Mouse (Mus musculus): ENCODE measurements around the gene Nudt14. TPM values are rescaled to one million over a fixed set of nuclear protein-coding genes. Genes with fewer than 3 reads are reported as not detected.
A peak's percentile ranks its signal among the peaks of the same experiment; 100 is the strongest.

Nudt14 gene
- total and polyA plus RNA-seq, 3 experiments = 17.7 to 23.9 (median 20.7) TPM

GRCm38 (mm10) chr12:112917906-112918305 is 24.0 kb downstream of the Nudt14 start:
- Histone ChIP-seq H3K4me2 (ENCODE audit: insufficient read depth, low read depth, poor library complexity, severe bottlenecking) (no peak overlapping the region), H3K36me3 (replicated peaks in 1 of 2; ENCODE audit: control insufficient read depth in 1 of 2, insufficient read depth in 1 of 2, low read length in 1 of 2) (peaks cover 0 to 2% of the 10 kb centered on the region in 2 experiments)
- dilution Hi-C loops (cut with MboI; ENCODE audit: extremely low pct_ligation_motif_present, extremely low pct_unique_long_range_greater_than_20kb, low sequenced_read_pairs) = no loop called here

GRCm38 (mm10) chr12:112917486-112917885 is 24.4 kb downstream of the Nudt14 start:
- Histone ChIP-seq H3K4me3 (replicated peaks in 1 of 3; ENCODE audit: low read depth in 2 of 3, low read length in 2 of 3, poor library complexity in 1 of 3) (no peak overlapping the region), H3K27ac (ENCODE audit: insufficient read depth, low read depth) (no peak overlapping the region), H3K36me3 (replicated peaks in 1 of 2; ENCODE audit: control insufficient read depth in 1 of 2, insufficient read depth in 1 of 2, low read length in 1 of 2) (peaks cover 0 to 2% of the 10 kb centered on the region in 2 experiments), H3K4me1 (ENCODE audit: control insufficient read depth in 1 of 2, insufficient read depth in 2 of 2) (peaks cover 8 to 17% of the 10 kb centered on the region in 2 experiments; a peak in 3 of 4 replicates), H3K9ac (ENCODE audit: insufficient read depth, low read depth) (no peak overlapping the region), H3K79me2 (replicated peaks; ENCODE audit: control insufficient read depth, extremely low read depth, insufficient read depth, poor library complexity, severe bottlenecking) (no peaks in the 10 kb centered on the region), H3K27me3 (replicated peaks) (peaks cover 40% of the 10 kb centered on the region), H3K4me2 (ENCODE audit: insufficient read depth, low read depth, poor library complexity, severe bottlenecking) (no peak overlapping the region), H3K9me3 (replicated peaks; ENCODE audit: low read length) (no peaks in the 10 kb centered on the region)
- dilution Hi-C loops (cut with MboI; ENCODE audit: extremely low pct_ligation_motif_present, extremely low pct_unique_long_range_greater_than_20kb, low sequenced_read_pairs) = no loop called here
- no peak for TF ChIP-seq ELF1 (IDR thresholded peaks at IDR 0.05; ENCODE audit: low read depth, low read length)
- TF ChIP-seq MEF2A (IDR thresholded peaks at IDR 0.05; ENCODE audit: borderline replicate concordance, low read depth, low read length) = 0 out of 2 replicates have a peak, but pooled peaks have one; percentile 15
- DNase-seq (ENCODE audit: extremely low read depth) = no peak
- in situ Hi-C loops (cut with MboI; ENCODE audit: low pct_ligation_motif_present, low pct_unique_long_range_greater_than_20kb, low sequenced_read_pairs) = no loop called here

More at GRCm38 (mm10) chr12:112917906-112918305, 24.0 kb downstream of the Nudt14 start:
- TF ChIP-seq ZC3H11A (IDR thresholded peaks at IDR 0.05; ENCODE audit: low read depth, low read length) (no peak), SMC3 (IDR thresholded peaks at IDR 0.05; ENCODE audit: low read depth, low read length) (no peak), CHD2 (IDR thresholded peaks at IDR 0.05; ENCODE audit: low read length) (no peak), KAT2A (IDR thresholded peaks at IDR 0.05; ENCODE audit: insufficient replicate concordance, low read length) (no peak)
- Histone ChIP-seq H3K4me3 (replicated peaks in 1 of 3; ENCODE audit: low read depth in 2 of 3, low read length in 2 of 3, poor library complexity in 1 of 3) (no peak overlapping the region), H3K9ac (ENCODE audit: insufficient read depth, low read depth) (no peak overlapping the region), H3K4me1 (ENCODE audit: control insufficient read depth in 1 of 2, insufficient read depth in 2 of 2) (peaks cover 8 to 17% of the 10 kb centered on the region in 2 experiments; a peak in 3 of 4 replicates), H3K27ac (ENCODE audit: insufficient read depth, low read depth) (no peak overlapping the region), H3K27me3 (replicated peaks) (peaks cover 44% of the 10 kb centered on the region), H3K79me2 (replicated peaks; ENCODE audit: control insufficient read depth, extremely low read depth, insufficient read depth, poor library complexity, severe bottlenecking) (no peaks in the 10 kb centered on the region), H3K9me3 (replicated peaks; ENCODE audit: low read length) (no peaks in the 10 kb centered on the region)
- no peak for DNase-seq (ENCODE audit: extremely low read depth)
- in situ Hi-C loops (cut with MboI; ENCODE audit: low pct_ligation_motif_present, low pct_unique_long_range_greater_than_20kb, low sequenced_read_pairs) = no loop called here

DNA sequence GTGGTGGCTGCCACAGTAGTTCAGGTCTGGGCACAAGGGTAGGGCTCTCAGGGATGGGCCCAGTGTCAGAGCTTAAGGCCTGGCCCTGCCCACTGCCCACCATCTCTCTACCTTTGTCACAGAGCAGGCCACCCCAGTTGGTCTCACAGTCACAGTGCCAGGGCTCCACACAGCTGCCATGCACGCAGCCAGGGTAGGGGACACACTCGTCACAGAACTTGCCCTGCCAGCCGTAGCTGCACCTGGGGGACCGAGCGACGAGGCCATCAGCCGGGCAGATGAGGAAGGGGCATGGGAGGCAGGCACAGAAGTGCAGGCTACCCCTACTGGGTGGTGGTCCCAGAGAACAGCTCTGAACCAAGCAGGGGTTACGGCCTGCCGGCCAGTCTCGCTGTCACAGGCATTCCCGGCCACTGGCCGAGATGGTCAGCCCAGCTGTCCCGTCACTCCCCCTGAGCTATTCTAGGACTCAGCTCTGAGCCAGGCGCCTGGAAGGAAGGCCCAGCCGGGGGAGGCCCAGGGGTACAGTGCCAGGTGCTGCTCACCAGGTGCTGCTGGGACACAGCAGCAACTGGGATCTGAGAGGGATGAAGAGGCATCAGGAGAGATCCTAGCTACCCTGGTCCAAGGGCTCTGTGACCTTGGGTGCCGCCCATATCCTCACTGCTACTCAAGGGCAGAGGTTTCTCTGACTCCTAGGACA is 25.1 kb downstream of the Nudt14 start:
- Histone ChIP-seq H3K36me3 (replicated peaks in 1 of 2; ENCODE audit: control insufficient read depth in 1 of 2, insufficient read depth in 1 of 2, low read length in 1 of 2) (peaks cover 0 to 2% of the 10 kb centered on the region in 2 experiments), H3K27me3 (replicated peaks) (peaks cover 38% of the 10 kb centered on the region), H3K4me1 (ENCODE audit: control insufficient read depth in 1 of 2, insufficient read depth in 2 of 2) (peaks cover 8 to 17% of the 10 kb centered on the region in 2 experiments; a peak in 3 of 4 replicates), H3K4me2 (ENCODE audit: insufficient read depth, low read depth, poor library complexity, severe bottlenecking) (no peak overlapping the region), H3K27ac (ENCODE audit: insufficient read depth, low read depth) (no peak overlapping the region), H3K9me3 (replicated peaks; ENCODE audit: low read length) (no peaks in the 10 kb centered on the region), H3K9ac (ENCODE audit: insufficient read depth, low read depth) (no peak overlapping the region), H3K4me3 (replicated peaks in 1 of 3; ENCODE audit: low read depth in 2 of 3, low read length in 2 of 3, poor library complexity in 1 of 3) (no peak overlapping the region), H3K79me2 (replicated peaks; ENCODE audit: control insufficient read depth, extremely low read depth, insufficient read depth, poor library complexity, severe bottlenecking) (no peaks in the 10 kb centered on the region)
- dilution Hi-C loops (cut with MboI; ENCODE audit: extremely low pct_ligation_motif_present, extremely low pct_unique_long_range_greater_than_20kb, low sequenced_read_pairs) (no loop called here), in situ Hi-C loops (cut with MboI; ENCODE audit: low pct_ligation_motif_present, low pct_unique_long_range_greater_than_20kb, low sequenced_read_pairs) (no loop called here)
- TF ChIP-seq ETS1 (conservative IDR thresholded peaks at IDR 0.05; ENCODE audit: low read depth, low read length) (no peak), CHD1 (IDR thresholded peaks at IDR 0.05; ENCODE audit: low read depth, low read length) (no peak), RAD21 (IDR thresholded peaks at IDR 0.05; ENCODE audit: low read depth, low read length) (no peak), SIN3A (IDR thresholded peaks at IDR 0.05; ENCODE audit: low read length) (no peak), NELFE (IDR thresholded peaks at IDR 0.05; ENCODE audit: low read depth, low read length) (no peak), USF1 (IDR thresholded peaks at IDR 0.05; ENCODE audit: low read depth, low read length) (no peak), JUN (IDR thresholded peaks at IDR 0.05; ENCODE audit: insufficient read depth, low read depth, low read length) (no peak), SMC3 (IDR thresholded peaks at IDR 0.05; ENCODE audit: low read depth, low read length) (no peak), RCOR1 (conservative IDR thresholded peaks at IDR 0.05; ENCODE audit: low read depth, low read length) (no peak), CHD2 (IDR thresholded peaks at IDR 0.05; ENCODE audit: low read length) (no peak), E2F4 (IDR thresholded peaks at IDR 0.05; ENCODE audit: insufficient replicate concordance, low read depth, low read length) (no peak), ELF1 (IDR thresholded peaks at IDR 0.05; ENCODE audit: low read depth, low read length) (no peak), MAFK (IDR thresholded peaks at IDR 0.05; ENCODE audit: insufficient replicate concordance, low read length) (no peak), PAX5 (IDR thresholded peaks at IDR 0.05; ENCODE audit: low read length) (no peak), POLR2A (IDR thresholded peaks at IDR 0.05; ENCODE audit: low read depth, low read length) (no peak), NRF1 (IDR thresholded peaks at IDR 0.05; ENCODE audit: low read depth, low read length) (no peak), POLR2AphosphoS2 (IDR thresholded peaks at IDR 0.05; ENCODE audit: low read depth, low read length) (no peak)
- no peak for DNase-seq (ENCODE audit: extremely low read depth)
